Mouse (Mus musculus): ENCODE data around the gene Asic2. TPM values are rescaled to one million over a fixed set of nuclear protein-coding genes. Genes with fewer than 3 reads are reported as not detected.

The Asic2 gene
- not detected for total RNA-seq (2023)

GRCm38 (mm10) chr11:81968401-81968881 is at the start of gene Asic2:
Gene Asic2 (minus strand): TSS chr11:81968457.

GRCm38 (mm10) chr11:81860250-81860972 is 107.8 kb downstream of the Asic2 start, which contains the start of gene 5530401A14Rik:
Gene 5530401A14Rik (plus strand): TSS chr11:81860673.

GRCm38 (mm10) chr11:80858065-80858464 is 1110.2 kb downstream of the Asic2 start, which contains the start of gene Spaca3:
Gene Spaca3 (plus strand): TSS chr11:80858365.

Other genes starting within 250 kb of the Asic2 start
- gene 5530401A14Rik, start 107.8 kb downstream of the Asic2 start, total RNA-seq (2023), result under 1 TPM in 1 of 2 experiments, not detected in 1; 0.30 TPM
- gene Ccl2, start 67.1 kb upstream of the Asic2 start, total RNA-seq (2023), result not detected
- gene Gm17268, start 70.1 kb upstream of the Asic2 start, total RNA-seq (2023), result not detected
- gene Ccl7, start 77.3 kb upstream of the Asic2 start, total RNA-seq (2023), result not detected
- gene Ccl11, start 89.4 kb upstream of the Asic2 start, total RNA-seq (2023), result not detected
- not detected for gene Ccl12, start 133.4 kb upstream of the Asic2 start, total RNA-seq (2023)
- gene Ccl8, start 146.7 kb upstream of the Asic2 start, total RNA-seq (2023), result not detected